Mouse (Mus musculus) heart, embryonic 12.5 days (tissue): ENCODE results near the gene Rnf32. TPM values are rescaled to one million over a fixed set of nuclear protein-coding genes. Genes with fewer than 3 reads are reported as not detected.

ENCODE experiments used
- ATAC-seq: fragments of 200-750 bp; cut with Nextera tagmentation; 2 replicates; pipeline ENCODE4 v1.8.0; 2017; ENCODE audit warnings: moderate TSS enrichment, moderate library complexity; ENCODE audit not compliant: insufficient number of reproducible peaks, low FRiP score
- H3K27ac ChIP-seq: fragments of 300-500 bp; sonication (generic); 2 replicates; pipeline ENCODE4 v1.5.1; 2016; ENCODE audit warnings: mild to moderate bottlenecking, moderate library complexity; ENCODE audit not compliant: poor library complexity, severe bottlenecking
- H3K27me3 ChIP-seq: fragments of 300-500 bp; sonication (generic); replicated peaks from 2 replicates; pipeline ENCODE4 v1.6.1; 2016; ENCODE audit warnings: mild to moderate bottlenecking, moderate library complexity
- H3K36me3 ChIP-seq: fragments of 300-500 bp; sonication (generic); 2 replicates; pipeline ENCODE4 v1.6.1; 2016; ENCODE audit warnings: mild to moderate bottlenecking, moderate library complexity
- H3K4me1 ChIP-seq: fragments of 300-500 bp; sonication (generic); replicated peaks from 2 replicates; pipeline ENCODE4 v1.6.1; 2016; ENCODE audit warnings: mild to moderate bottlenecking
- H3K4me2 ChIP-seq: fragments of 300-500 bp; sonication (generic); 2 replicates; pipeline ENCODE4 v1.6.1; 2016; ENCODE audit warnings: mild to moderate bottlenecking, moderate library complexity
- H3K4me3 ChIP-seq: fragments of 300-500 bp; sonication (generic); 2 replicates; pipeline ENCODE4 v1.5.1; 2016; ENCODE audit warnings: mild to moderate bottlenecking
- H3K9ac ChIP-seq: fragments of 300-500 bp; sonication (generic); 2 replicates; pipeline ENCODE4 v1.6.1; 2016; ENCODE audit warnings: mild to moderate bottlenecking, moderate library complexity
- H3K9me3 ChIP-seq: fragments of 300-500 bp; sonication (generic); replicated peaks from 2 replicates; pipeline ENCODE4 v1.6.1; 2016; ENCODE audit warnings: mild to moderate bottlenecking, moderate library complexity
- WGBS: fragments of 180-500 bp; shearing (Covaris S2); methylation state at CpG from one replicate; pipeline ENCODE4 v1.1.7; 2016; 5-methylcytosine and 5-hydroxymethylcytosine counted together
- polyA plus RNA-seq: library from polyadenylated mRNA; unstranded; fragments of >200 nt; fragmentation: Nextera tagmentation; extraction: Ambion mirVana; gene quantifications from 2 replicates; pipeline ENCODE4 v1.2.1, GENCODE M21; 2016

Rnf32 gene
- polyA plus RNA-seq, 1 experiment from 2014 or later = 3.4 TPM

GRCm38 (mm10) chr5:29205690-29206089 is 9.9 kb downstream of the Rnf32 start:
- H3K9ac ChIP-seq = no peak overlapping the region
- 70% methylated on average over 5 of the region's 5 CpGs for WGBS
- no peak overlapping the region for H3K4me2 ChIP-seq
- no peak for ATAC-seq
- H3K27me3 ChIP-seq = no peaks in the 10 kb centered on the region
- H3K9me3 ChIP-seq = no peaks in the 10 kb centered on the region
- no peaks in the 10 kb centered on the region for H3K36me3 ChIP-seq
- H3K4me3 ChIP-seq = no peak overlapping the region
- no peak overlapping the region for H3K27ac ChIP-seq
- no peaks in the 10 kb centered on the region for H3K4me1 ChIP-seq

- Histone ChIP-seq H3K4me3 (no peak overlapping the region), H3K9me3 (no peaks in the 10 kb centered on the region), H3K27ac (no peak overlapping the region), H3K9ac (no peak overlapping the region), H3K36me3 (no peaks in the 10 kb centered on the region), H3K27me3 (no peaks in the 10 kb centered on the region), H3K4me2 (no peak overlapping the region), H3K4me1 (peaks cover 12% of the 10 kb centered on the region; the same call in 1 of the 2 replicates)
- 37% methylated on average over 4 of the region's 4 CpGs for WGBS
- ATAC-seq = no peak
These were observed 16.3 kb downstream of the Rnf32 start for GRCm38 (mm10) chr5:29211980-29212555.

GRCm38 (mm10) chr5:29217997-29218396 is 22.2 kb downstream of the Rnf32 start:
- H3K9me3 ChIP-seq = no peaks in the 10 kb centered on the region
- no peak overlapping the region for H3K9ac ChIP-seq
- no peak for ATAC-seq
- H3K4me3 ChIP-seq = no peak overlapping the region
- 37% methylated on average over 3 of the region's 3 CpGs for WGBS
- no peaks in the 10 kb centered on the region for H3K36me3 ChIP-seq
- H3K4me2 ChIP-seq = no peak overlapping the region
- peaks cover 12% of the 10 kb centered on the region for H3K4me1 ChIP-seq
- H3K27ac ChIP-seq = no peak overlapping the region
- no peaks in the 10 kb centered on the region for H3K27me3 ChIP-seq

DNA sequence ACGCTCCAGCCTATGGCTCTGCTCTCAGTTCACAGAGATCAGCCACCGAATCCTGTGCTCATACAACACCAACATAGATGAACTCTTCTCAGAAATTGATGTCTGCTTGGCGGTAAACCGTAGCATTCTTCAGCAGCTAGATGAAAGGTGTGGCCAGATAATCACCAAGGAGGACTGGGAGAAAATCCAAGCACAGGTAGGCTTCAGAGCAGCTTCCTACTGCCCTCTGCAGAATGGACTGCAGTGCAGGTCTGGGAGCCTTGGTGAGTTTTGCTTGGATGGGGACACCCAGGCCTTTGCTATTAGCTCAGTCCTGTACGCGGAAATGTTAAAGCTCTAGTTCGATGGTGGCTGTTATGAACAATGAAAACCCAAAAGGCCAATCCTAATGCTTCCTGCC is 28.3 kb downstream of the Rnf32 start:
- H3K36me3 ChIP-seq = no peaks in the 10 kb centered on the region
- no peak for ATAC-seq
- 84% methylated on average over 7 of the region's 7 CpGs for WGBS
- no peak overlapping the region for H3K4me2 ChIP-seq
- no peak overlapping the region for H3K27ac ChIP-seq
- no peak overlapping the region for H3K9ac ChIP-seq
- no peaks in the 10 kb centered on the region for H3K9me3 ChIP-seq
- H3K27me3 ChIP-seq = no peaks in the 10 kb centered on the region
- no peaks in the 10 kb centered on the region for H3K4me1 ChIP-seq
- no peak overlapping the region for H3K4me3 ChIP-seq

DNA sequence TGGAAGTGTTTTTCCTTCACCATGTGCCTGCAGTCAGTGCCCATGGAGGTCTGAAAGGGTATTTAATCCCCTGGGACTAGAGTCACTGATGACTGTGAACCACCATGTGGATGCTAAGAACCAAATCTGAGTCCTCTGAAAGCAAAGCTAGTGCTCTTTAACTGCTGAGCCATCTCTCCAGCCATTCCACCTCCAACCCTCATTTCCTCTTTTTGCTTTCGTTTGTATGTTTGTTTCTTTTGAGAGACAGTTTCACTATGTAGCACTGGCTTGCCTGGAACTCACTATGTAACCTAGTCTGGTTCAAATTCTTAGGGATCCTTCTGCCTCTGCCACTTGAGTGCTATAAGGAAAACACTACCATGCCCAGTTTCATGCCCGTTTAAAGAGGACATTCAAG is 34.7 kb downstream of the Rnf32 start:
- ATAC-seq = no peak
- H3K4me1 ChIP-seq = no peaks in the 10 kb centered on the region
- 71% methylated on average over 2 of the region's 2 CpGs for WGBS
- H3K9ac ChIP-seq = no peak overlapping the region
- no peaks in the 10 kb centered on the region for H3K9me3 ChIP-seq
- no peaks in the 10 kb centered on the region for H3K36me3 ChIP-seq
- no peak overlapping the region for H3K4me3 ChIP-seq
- H3K27me3 ChIP-seq = no peaks in the 10 kb centered on the region
- H3K27ac ChIP-seq = no peak overlapping the region
- no peak overlapping the region for H3K4me2 ChIP-seq

GRCm38 (mm10) chr5:29238379-29238778 is 42.6 kb downstream of the Rnf32 start:
- H3K9ac ChIP-seq = no peak overlapping the region
- no peaks in the 10 kb centered on the region for H3K4me1 ChIP-seq
- H3K27ac ChIP-seq = no peak overlapping the region
- ATAC-seq = no peak
- H3K4me2 ChIP-seq = no peak overlapping the region
- no peak overlapping the region for H3K4me3 ChIP-seq
- no peaks in the 10 kb centered on the region for H3K27me3 ChIP-seq
- no peaks in the 10 kb centered on the region for H3K9me3 ChIP-seq
- no peaks in the 10 kb centered on the region for H3K36me3 ChIP-seq

DNA sequence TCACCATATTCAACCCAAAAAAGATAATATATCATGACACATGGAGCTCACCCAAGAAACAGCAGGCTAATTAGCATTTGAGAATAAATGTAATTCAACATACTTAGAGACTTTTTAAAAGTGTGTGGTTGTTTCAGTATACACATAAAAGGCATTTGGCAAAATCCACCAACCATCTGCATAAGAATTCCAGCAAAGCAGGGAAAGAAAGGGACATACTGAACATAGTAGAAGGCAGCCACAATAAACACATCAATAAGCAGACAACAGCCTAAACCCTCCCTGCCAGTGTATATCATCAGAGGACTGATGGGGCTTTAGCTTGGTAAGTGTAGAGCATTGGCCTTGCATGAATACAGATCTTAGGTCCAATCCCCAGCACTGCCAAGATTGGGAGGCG is 49.0 kb downstream of the Rnf32 start:
- Histone ChIP-seq H3K9ac (no peak overlapping the region), H3K4me3 (no peak overlapping the region), H3K9me3 (no peaks in the 10 kb centered on the region), H3K36me3 (no peaks in the 10 kb centered on the region), H3K27me3 (no peaks in the 10 kb centered on the region), H3K4me1 (no peaks in the 10 kb centered on the region), H3K4me2 (no peak overlapping the region), H3K27ac (no peak overlapping the region)
- ATAC-seq = no peak
- WGBS = no CpG with 5 or more reads among the region's 1 CpGs

DNA sequence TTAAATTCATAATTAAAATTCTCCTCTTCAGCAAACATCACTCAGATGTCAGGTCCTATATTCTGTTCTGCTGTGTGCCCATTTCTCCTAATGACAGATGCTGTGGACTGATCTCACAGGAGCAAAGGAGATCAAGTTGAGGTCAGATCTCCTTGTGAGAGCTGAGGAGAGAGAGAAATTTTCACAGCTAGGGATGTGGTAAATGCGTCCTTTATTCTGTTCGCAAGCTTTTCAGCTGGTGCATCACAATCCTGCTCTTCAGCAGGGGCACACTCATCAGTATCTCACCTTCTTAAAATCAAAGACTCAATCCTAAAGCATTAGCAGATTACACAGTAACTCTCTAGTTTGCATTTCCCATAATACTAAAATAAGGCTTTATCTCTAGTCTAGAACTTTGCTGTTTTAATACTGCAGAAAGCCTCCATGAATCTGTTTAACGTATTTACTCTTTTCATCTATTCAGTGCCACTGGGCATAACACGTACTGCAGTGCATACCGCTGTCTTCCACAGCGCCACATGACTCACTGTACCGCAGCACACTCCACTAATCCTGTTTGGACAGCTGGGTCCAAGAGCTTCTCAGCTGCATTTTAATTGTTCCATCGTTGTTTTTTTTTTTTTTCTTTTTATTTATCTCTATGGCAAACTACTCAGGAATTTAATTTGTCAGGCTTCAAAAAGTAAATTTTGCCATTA is 55.2 kb downstream of the Rnf32 start:
- H3K9me3 ChIP-seq = no peaks in the 10 kb centered on the region
- no peak overlapping the region for H3K27ac ChIP-seq
- WGBS = 70% methylated on average over 8 of the region's 8 CpGs
- H3K36me3 ChIP-seq = no peaks in the 10 kb centered on the region
- H3K27me3 ChIP-seq = no peaks in the 10 kb centered on the region
- no peaks in the 10 kb centered on the region for H3K4me1 ChIP-seq
- no peak overlapping the region for H3K4me2 ChIP-seq
- no peak for ATAC-seq
- H3K4me3 ChIP-seq = no peak overlapping the region
- H3K9ac ChIP-seq = no peak overlapping the region

- Histone ChIP-seq H3K4me3 (no peak overlapping the region), H3K36me3 (no peaks in the 10 kb centered on the region), H3K9me3 (no peaks in the 10 kb centered on the region), H3K27me3 (no peaks in the 10 kb centered on the region), H3K4me1 (no peaks in the 10 kb centered on the region), H3K27ac (no peak overlapping the region), H3K9ac (no peak overlapping the region), H3K4me2 (no peak overlapping the region)
- 73% methylated on average over 1 of the region's 1 CpGs for WGBS
- no peak for ATAC-seq
These were observed 55.7 kb downstream of the Rnf32 start for GRCm38 (mm10) chr5:29251496-29251873.

- Histone ChIP-seq H3K4me3 (no peak overlapping the region), H3K4me2 (no peak overlapping the region), H3K4me1 (no peaks in the 10 kb centered on the region), H3K27ac (no peak overlapping the region), H3K27me3 (no peaks in the 10 kb centered on the region), H3K36me3 (no peaks in the 10 kb centered on the region), H3K9ac (no peak overlapping the region), H3K9me3 (no peaks in the 10 kb centered on the region)
- WGBS = 64% methylated on average over 2 of the region's 2 CpGs
- ATAC-seq = no peak
These were observed 58.1 kb downstream of the Rnf32 start for GRCm38 (mm10) chr5:29253876-29254275.

GRCm38 (mm10) chr5:29270879-29271278 is 75.1 kb downstream of the Rnf32 start:
- no peaks in the 10 kb centered on the region for H3K4me1 ChIP-seq
- no peaks in the 10 kb centered on the region for H3K9me3 ChIP-seq
- H3K36me3 ChIP-seq = no peaks in the 10 kb centered on the region; the same call in 1 of the 2 replicates
- H3K4me3 ChIP-seq = no peak overlapping the region
- H3K27me3 ChIP-seq = no peaks in the 10 kb centered on the region
- no peak for ATAC-seq
- no peak overlapping the region for H3K27ac ChIP-seq
- 60% methylated on average over 4 of the region's 4 CpGs for WGBS
- no peak overlapping the region for H3K9ac ChIP-seq
- H3K4me2 ChIP-seq = no peak overlapping the region

DNA sequence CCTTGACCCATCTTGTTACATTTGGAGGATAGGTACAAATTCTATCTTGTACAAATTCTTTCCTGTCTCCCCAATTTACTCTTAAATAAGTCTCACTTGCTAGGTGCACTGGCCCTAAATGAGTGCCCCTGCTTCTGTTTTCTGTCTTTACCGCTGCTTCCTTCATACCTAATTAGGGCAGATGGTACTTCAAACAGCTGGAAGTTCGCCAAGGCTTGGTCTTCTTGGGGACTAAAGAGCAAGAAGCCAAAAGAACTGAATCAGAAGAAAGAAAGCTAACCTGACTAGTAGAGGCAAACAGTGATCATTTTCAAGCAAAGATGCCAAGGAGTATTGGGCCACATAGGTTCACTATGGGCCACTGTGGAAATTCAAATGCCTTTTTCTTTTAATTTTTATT is 77.6 kb downstream of the Rnf32 start:
- Histone ChIP-seq H3K4me1 (no peaks in the 10 kb centered on the region), H3K4me3 (no peak overlapping the region), H3K9me3 (no peaks in the 10 kb centered on the region), H3K27ac (no peak overlapping the region), H3K9ac (no peak overlapping the region), H3K4me2 (no peak overlapping the region), H3K36me3 (no peaks in the 10 kb centered on the region; the same call in 1 of the 2 replicates), H3K27me3 (no peaks in the 10 kb centered on the region)
- no peak for ATAC-seq
- 74% methylated on average over 2 of the region's 2 CpGs for WGBS
